Mouse (Mus musculus): ENCODE measurements around the gene 4930451I11Rik.

DNA sequence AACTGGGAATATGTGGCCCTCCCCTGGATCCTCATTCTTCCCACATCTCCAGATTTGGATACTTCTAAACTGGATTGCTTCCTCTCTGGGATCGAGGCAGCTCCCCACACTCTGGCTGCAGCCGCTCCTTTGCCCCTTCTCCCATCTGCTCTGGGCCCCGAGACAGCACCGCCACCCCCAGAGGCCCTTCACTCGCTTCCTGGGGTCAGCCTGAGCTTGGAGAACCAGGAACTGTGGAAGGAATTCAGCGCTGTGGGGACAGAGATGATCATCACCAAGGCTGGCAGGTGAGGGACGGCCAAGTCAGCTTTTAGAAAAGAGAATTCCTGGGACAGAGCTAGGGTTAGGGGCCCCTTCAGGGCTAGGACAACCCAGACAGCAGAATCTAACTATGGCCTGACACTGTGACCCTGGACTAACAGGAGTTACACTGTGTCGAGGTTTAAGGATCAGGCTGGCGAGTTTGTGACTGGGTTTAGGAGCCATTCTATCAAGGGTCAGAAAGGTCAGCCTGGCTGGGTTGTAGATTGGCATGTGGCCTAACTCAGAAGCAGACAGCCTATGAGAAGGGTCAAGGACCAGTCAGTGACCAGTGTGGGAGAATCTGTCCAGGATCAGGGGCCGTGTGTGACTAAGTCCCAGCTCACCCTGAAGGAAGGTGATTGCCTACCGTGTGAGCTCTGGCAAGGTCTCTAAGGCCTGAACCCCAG, 49.6 kb downstream of the 4930451I11Rik start:
- TF ChIP-seq CTCF (IDR thresholded peaks at IDR 0.05; ENCODE audit: control insufficient read depth, insufficient read depth, low read length): no peak
- no peak for TF ChIP-seq POLR2A (IDR thresholded peaks at IDR 0.05; ENCODE audit: borderline replicate concordance, control insufficient read depth, low read depth, low read length)

All from bone marrow, adult 2 months (tissue).